Mouse (Mus musculus) layer of hippocampus, adult 9-11 months (tissue): ENCODE measurements around the gene 4930404N11Rik.

Experiments used
- DNase-seq: peaks from one replicate; pipeline ENCODE4 v3.0.0; 2022

The 4930404N11Rik gene

DNA sequence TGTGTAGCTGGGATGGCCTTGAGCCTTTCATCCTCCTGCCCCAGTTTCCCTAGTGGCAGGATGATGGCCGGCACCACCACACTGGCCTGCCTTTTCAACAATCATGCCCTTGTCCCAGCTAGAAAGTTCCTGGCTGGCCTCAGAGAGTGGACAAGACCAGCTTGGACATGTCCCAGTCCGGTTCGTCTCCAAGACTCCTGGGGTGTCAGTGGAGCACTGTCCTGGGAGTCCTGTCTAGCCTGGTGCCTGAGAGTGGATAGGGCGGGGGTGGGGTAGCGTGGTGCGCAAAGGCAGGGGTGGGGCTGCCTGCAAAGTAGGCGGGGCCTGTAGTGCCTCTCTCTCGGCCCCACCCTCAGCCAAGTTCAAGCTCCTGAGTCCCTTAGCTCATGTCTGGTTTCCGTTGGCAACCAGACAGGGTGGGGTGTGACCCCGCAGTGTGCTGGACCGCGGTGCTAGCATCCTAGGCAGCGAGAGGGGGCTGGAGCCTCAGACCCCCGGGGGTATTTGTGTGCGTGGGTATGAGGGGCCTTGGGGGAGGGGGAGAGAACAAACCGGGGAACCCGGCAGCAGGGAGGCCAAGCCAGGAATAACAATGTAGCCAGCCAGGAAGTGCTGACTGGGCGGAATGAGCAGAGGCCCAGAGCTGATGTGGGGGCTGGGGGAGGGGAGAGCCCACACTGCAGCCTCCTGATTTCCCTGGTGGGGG is 36.1 kb upstream of the 4930404N11Rik start:
- peak; percentile 85 for DNase-seq

DNA sequence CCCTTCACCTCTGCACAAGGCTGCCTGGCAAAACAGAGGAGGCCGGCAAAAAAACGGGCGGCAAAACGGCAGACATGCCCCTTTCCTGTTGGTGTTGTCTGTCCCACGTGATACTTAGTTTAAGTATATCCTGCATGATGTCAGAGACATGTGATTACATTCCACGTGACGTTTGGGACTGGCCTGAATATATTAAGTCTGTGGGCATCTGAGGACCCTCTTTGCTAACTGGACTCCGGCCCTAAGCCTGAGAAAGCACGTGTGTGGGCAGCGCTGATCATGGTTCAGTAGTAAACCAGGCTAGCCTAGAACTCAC is 35.5 kb upstream of the 4930404N11Rik start:
- peak; percentile 81 for DNase-seq

DNA sequence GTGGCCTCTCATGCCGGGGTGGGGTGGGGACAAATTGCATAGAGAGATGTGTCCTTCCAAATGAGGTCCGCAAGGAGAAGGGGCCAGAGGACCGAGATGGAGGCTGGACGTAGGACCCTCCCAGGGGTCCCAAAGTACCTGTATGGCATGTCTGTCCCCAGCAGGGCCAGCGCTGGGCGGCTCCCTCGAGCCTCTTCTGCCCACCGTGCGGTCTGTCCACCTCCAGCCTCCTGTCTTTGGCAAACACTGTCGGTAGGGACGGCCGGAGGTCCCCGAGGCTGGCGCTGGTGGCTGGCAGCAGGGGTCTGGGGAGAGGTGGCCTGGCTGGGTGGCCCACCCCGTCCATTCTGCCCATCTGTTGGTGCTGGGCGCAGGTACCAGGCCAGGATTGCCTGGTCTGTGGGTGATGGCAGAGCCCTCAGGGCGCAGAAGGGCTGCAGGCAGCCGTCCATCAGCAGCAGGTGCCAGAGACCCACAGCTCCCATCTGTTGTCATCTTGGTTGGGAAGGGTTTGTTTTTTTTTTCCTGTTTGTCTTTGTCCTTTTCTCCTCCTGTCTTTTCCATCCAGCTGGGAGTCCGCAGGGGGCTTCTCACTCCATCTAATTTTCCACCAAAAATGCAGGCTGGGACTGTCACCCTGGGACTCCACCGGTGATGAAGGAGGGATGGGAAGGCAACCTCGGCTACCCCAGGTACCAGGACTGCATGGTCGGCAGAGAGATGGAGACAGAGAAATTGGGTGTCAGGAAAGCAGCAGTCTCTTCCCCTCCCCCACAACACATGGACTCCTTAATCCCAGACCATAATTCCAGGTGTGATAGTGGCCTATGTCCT is 35.0 kb upstream of the 4930404N11Rik start:
- no peak for DNase-seq

DNA sequence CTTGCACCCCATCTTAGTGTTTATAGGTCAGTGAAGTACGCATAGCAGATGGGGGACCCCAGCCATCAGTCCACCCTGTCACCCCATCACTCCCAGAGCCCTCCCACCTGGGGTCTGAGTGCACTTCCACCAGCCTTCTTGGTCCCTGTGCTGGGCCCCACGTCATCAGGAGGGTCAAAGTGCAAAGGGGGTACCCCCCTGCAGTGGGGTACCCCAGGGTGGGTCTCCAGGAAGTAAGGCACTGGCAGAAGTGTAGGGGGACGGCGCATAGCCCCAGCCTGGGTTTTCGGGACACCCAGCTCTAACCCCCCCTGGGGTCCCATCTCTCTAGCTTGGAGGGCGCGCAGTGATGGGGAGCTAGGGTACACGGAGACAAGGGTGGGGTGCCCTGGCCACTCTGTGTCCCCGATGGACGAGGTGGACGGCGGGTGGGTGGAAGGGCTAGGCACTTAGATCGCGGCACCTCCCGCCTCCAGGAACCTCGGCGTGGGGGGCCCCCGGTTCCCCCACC is 34.2 kb upstream of the 4930404N11Rik start:
- no peak for DNase-seq

DNA sequence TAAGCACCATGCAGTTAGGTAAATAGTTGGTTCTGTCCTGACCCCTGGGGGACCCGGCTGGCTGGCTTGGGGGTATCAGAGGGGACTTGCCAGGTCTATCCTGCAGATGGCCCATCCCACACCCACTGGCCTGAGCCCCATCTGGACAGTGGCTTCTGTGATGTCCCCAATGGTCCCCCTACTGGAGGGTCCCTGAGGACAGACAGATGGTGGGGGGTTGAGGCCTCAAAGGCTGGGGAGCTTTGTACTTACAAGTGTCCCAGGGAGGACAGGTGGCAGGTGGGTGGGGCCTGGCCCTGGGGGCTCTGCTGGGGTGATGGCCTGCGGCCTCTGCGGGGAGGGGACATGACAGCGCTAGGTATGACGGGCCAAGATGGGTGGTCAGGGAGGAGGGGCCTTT is 33.7 kb upstream of the 4930404N11Rik start:
- DNase-seq, result no peak

DNA sequence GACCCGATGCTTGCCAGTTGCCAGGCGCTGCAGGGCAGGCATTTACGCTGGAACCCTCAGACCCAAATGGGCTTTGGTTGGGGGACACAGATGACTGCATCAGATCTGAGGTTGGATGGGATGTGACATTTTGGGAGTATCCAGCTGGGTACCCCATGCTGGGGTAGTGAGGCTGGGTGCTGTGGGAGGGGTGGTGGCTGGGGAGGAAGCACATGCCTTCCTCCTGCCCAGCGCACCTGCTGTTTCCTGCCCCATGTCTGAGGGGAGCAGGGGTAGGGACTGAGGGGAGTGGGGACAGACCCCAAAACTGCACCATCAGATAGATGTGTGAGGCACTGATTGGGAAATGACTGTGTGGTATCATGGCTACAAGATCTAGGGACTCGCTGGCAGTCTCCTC is 31.1 kb upstream of the 4930404N11Rik start:
- DNase-seq, result no peak

DNA sequence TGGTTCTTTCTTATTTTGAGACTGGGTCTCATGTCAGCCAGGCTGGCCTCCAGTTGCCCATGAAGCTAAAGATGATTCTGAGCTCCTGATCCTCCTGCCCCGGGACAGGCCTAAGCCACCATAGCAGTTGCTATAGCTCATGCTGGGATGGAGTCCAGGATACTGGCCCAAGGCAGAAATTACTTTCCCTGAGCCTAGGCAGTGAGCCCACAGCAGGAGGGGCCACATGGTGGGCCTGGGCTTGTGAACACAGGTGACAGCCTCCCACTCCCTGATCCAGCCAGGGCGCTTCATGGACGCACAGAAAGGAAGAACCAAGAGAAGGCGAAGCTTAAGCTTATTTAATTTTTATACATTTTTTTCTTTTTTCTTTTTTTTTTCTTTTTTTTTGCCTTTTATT is 30.2 kb upstream of the 4930404N11Rik start:
- no peak for DNase-seq

DNA sequence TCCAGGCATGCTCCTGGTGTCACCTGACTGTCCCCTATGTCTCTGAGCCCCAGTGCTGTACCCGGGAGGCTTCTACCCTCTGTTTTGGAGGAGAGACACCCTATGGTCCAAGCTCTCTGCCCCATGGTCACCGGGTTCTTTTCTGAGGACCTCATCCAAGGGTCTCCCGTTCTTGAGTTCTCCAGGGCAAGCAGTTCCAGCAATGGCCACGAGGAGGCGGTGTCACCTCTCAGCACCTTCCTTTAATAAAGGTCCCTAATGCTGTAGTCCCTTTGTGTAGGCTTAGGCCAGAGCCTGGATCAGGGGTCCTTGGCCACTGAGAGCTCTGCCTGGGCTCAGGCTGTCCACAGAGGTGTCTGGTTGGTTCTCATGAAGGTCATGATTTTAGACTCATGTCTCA is 29.5 kb upstream of the 4930404N11Rik start:
- DNase-seq, result no peak

DNA sequence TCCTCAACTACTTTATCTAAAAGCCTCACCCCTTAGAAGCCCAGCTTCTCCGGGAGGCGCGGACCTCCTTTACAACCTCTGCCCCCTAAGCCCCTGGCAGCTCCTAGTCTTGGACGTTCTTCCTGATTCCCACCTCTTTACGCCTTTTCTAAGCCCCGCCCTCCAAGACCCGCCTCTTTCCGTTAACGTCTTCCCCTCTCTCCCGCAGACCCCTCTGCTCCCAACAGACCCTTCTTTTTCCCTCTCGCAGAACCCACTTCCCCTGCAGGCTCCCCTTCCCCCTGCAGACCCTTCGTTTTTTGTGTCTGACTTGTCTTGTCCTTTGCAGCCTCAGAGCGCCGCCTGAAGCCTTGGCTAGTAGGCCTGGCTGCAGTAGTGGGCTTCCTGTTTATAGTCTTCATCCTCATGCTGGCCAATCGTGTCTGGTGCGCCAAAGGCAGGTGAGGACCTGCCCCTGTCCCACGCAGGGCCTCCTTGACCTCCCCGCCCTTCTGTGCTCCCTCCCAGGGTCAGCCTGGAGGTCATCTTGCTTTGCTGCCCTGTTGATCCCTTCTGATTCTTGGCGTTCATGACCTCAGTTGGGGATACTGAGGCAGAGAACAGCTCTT is 27.9 kb upstream of the 4930404N11Rik start:
- no peak for DNase-seq

DNA sequence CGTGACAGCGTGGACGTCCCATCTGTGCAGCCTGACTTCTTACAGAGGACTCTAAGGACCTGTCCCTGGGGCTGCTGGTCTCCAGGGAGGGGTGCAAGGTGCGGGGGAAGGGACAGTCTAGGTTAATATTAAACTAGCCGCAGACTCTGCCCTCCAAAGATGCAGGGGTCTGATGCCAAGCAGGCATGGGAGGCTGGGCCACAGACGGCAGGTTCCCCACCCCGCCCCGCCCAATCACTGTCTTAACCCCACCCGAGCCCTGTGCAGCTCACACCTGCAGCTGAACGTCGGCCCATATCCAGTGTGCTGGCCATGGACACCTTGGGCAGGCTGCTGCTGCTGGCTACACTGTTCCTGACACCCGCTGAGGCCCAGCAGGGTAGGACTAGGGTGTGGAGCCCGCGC is 27.2 kb upstream of the 4930404N11Rik start, which contains the start of gene Smim24:
Gene Smim24, plus strand, starts transcription at position 271 of the 405 bp plus-strand sequence.
- no peak for DNase-seq

DNA sequence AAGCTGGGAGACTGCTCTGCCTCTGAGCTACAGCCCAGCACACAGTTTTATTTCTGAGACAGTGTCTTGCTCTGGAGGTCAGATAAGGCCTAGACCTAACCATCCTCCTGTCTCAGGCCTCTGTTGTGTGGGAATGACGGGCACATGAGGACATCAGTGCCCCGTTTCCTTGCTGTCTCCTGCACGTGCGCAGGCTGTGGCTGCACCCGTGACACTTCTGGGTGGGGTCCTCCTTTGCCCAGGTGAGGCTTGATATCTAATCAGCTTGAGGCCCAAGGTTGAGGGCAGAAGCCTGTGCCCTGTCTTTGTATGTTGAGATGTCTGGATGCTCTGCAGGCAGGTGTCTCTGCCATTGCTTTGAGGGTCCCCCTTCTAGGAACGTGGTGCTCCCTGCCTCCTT is 26.7 kb upstream of the 4930404N11Rik start:
- no peak for DNase-seq

DNA sequence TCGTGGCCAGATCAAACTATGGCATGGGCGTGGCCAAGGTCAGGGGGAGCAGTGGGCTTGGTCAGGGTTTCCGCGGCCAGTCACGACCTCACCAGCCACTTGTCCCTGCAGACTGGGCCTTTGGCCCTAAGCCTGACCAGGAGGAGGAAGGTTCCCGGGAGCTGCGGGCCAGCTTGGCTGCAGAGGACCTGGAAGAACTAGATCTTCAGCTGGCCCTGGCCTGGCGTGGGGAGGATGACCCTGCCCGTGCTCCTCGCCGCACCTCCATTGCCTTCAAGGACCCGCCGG is 25.0 kb upstream of the 4930404N11Rik start:
- DNase-seq, result no peak

DNA sequence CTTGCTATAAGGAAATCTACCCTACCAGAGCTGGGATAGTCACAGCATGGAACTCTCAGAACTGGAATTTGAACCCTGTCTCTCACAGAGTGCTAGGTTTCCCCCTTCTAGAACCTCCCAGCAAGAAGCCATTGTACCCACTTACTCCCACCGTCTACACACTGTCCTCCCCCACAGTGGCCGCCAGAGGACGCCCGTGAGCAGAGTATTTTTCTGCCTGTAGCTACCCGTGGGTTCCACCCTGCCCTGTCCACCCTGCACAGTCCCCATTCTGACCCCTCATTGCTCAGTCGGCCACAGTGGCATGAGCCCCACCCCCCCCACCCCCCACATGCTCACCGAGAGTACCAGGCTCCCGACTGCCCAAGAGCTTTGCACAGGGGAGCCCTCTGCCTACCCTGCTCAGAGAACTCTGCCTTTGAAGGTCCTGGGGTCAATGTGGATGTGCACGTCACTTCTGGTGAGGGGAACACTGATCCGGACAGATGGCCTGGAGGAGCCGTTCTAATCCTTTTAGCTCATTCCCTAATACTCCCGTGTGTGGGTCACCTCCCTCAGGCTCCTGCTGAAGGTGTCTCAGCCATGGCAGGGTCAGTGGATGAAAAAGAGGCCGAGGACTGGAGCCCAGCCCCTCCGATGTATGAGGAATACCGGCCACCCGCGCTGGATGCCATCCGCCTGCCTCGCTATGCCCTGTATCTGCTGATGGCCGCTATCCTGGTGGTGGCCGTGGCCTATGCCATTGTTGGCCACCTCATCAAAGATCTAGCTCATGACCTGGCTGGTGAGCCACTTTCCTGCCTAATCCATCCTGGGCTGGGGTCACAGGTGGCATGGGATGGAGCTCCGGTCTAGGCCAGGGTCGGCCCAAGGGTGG is 24.4 kb upstream of the 4930404N11Rik start:
- no peak for DNase-seq

DNA sequence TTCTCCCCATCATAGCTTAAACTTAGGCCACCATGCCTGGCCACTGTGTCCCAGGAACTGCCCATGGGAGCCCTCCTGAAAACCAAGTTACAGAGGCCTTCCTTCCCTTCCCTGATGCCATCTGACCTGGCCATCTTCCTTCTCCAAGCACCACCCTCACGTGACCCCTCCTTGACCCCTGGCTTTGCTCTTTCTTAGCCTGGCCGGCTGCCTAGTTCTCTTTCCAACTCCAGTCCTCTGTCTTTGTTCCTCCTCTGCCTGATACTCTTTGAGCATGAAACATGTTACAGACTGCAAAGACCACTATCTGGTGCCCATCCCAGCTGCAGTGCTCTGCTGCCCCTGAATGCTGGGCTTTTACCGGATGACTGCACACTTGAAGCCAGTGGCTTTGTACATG is 23.8 kb upstream of the 4930404N11Rik start:
- no peak for DNase-seq

DNA sequence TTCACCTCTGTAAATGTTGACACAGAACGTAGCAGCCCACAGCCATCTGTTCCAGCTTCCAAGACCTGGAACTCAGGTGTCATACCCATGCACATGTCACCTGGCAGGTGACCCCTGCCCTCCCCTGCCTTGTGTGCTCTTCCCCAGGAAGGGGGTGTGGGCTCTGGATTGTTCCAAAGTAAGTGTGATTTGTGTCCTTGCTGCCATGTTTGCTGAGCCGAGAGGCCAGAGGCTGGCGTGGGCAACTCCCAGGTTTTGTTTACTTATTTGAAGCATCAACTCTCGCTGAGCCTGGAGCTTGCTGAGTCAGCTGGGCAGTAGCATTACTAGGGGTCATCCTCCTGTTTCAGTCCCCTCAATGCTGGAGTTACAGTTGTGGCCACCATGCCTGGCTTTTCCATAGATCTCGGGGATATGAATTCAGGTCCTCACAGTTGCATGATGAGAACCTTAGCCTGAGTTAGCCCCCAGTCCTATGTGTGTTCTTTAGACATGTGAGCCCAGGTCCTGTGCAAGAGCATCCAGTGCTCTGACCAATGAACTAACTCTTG is 23.0 kb upstream of the 4930404N11Rik start, which contains the start of gene Gm48552:
Gene Gm48552, plus strand, starts transcription at position 501 of the 551 bp plus-strand sequence.
- DNase-seq, result no peak

DNA sequence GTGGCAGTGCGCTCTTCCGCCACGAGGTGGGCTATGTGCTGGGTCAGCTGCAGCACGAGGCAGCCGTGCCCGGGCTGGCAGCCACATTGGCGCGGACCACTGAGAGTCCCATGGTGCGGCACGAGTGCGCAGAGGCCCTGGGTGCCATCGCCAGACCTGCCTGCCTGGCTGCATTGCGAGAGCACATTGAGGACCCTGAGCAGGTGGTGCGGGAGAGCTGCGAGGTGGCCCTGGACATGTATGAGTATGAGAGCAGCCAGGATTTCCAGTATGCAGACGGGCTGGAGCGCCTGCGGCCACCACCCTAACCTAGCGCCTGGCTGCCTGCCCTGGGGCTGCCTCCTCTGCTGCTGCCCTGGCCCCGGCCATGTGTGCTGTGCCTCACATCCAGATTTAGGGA is 22.1 kb upstream of the 4930404N11Rik start:
- no peak for DNase-seq

DNA sequence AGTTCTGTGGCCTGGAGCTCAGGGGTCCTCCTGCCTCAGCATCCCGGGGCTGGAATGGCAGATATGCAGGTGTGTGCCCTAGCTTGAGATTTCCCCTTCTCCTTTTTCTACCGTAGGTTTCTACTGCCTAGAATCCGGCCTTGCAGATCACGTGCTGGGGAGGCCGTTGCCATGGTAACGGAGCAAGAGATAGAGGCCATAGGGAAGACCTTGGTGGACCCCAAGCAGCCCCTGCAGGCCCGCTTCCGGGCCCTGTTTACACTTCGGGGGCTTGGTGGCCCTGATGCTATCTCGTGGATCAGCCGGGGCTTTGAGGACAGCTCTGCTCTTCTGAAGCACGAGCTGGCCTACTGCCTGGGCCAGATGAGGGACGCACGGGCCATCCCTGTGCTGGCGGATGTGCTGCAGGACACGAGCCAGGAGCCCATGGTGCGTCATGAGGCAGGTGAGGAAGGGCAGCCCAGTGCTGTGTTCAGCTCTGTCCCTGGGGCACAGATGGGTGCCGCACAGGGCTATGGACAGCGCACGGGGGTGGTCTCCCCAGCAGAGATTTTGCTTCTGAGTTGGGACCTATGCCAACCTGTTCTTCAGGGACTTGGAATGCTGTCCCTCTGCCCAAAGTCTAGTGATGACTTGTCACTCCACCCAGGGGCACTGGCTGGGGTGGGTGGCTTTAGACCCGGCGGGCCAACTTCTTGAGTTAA is 20.1 kb upstream of the 4930404N11Rik start:
- no peak for DNase-seq

DNA sequence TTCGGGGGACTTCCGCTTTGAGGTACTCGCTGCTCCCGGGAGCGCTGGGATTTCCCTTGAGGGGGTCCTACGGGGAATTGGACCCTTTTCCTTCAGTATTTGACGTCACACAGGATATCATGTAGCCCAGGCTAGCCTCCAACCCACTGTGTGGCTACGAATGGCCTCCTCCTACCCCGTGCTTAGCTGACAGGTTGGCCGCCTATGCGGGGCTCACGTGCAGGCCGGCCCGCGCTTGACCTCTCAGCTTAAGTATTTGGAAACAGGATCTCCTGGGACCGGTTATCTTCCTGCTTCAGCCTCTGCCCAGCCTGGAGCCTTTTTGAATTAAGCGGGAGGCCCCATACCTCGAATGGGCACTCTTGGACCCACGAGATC is 19.0 kb upstream of the 4930404N11Rik start:
- DNase-seq, result no peak

DNA sequence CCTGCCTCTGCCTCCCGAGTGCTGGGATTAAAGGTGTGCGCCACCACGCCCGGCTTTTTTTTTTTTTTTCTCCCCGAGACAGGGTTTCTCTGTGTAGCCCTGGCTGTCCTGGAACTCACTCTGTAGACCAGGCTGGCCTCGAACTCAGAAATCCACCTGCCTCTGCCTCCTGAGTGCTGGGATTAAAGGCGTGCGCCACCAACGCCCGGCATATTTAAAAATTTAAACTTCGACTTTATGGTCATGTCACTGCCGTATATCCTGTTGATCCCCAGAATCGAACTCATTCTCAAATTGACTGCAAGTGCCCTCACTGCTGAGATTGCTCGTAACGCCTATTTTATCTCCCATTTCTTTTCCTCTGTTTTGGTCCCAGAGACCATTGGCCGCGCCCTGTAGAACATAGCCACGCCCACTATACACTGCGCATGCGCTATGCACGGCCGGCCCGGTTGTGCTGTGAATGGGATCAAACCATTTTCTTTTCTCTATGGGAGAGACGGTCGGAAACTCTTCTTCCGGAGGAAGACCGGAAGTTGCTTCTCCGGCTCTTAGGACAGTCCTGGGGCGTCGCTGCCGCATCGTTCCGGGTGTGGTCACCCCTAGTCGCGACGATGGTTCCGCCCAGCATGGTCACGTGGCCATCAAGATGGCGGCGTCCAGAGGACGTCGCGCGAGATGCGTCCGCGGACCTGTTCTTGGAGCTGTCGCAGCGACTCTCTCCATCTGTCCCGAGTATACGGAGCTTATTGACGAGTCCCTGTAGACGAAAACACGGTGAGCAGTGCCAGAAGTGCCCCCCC is 18.4 kb upstream of the 4930404N11Rik start, which contains the start of the genes Dohh and Gm48551:
Gene Dohh, plus strand, starts transcription at position 627 of the 803 bp plus-strand sequence.
Gene Gm48551, plus strand, starts transcription at position 665 of the 803 bp plus-strand sequence.
- DNase-seq, result peak; percentile 99

DNA sequence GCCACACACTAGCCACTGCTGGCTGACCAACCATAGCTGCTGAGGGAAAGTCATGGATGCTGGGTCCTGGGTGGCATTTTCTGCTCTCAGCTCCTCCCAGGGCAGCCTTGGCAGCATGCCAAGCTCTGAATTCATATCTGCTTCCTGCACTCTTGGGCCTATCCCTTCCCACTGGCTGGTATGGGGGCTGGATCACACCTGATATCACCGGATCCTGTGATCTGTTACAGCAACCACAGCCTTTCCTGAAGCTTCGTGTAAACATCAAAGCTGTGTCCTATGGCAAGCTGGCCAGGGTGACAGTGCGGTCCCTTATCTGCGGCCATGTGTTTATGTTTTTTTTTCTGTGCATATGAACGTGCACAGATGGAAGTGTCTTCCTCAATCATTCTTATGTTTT is 16.4 kb upstream of the 4930404N11Rik start:
- no peak for DNase-seq

DNA sequence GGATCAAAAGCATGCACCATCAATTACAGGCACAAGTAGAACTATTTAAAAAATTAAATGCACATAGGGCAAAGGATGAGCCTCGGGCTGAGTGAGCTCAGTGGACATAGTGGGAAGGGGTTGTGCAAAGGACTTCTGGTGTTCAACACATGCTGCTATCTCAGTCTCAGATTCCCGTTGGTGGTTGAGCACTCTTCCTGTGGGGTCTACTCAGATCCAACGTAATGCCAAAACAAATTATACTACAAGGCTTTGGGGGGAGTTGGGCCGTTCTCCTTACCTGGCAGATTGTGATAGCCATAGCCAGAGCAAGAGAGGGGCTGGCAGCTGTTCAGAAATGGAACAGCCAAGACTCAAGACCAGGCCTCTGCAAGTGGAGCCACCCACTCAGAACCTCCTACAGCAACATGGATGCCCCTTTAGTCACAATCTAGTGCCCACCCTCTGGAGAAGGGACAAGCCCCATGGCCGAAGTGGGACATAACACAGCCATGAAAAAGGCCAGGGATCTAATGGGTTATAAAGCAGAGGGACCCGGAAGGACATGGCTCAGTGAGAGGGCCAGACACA is 14.3 kb upstream of the 4930404N11Rik start:
- no peak for DNase-seq
